Mouse (Mus musculus): ENCODE results near the gene Szrd1. TPM values are rescaled to one million over a fixed set of nuclear protein-coding genes. Genes with fewer than 3 reads are reported as not detected.

The Szrd1 gene
- polyA plus RNA-seq, 1 experiment from 2014 or later = 29.5 TPM

DNA sequence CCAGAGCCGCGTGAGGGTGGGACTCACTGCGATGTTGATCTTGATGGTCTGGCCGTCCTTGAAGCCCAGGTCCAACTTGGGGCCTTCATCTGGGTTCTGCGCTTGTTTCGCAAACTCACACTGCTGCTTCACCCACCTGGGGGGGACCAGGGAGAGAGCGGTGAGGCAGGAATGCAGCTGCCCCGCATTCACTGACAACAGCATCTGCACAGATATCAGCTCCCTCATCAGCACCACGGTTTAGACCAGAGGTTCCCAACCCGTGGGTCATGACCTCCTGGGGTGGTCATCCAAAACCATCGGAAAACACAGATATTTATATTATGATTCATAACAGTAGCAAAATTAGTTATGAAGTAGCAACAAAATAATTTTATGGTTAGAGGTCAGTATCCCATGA is 67.1 kb downstream of the Szrd1 start:
- Histone ChIP-seq H3K36me3 (ENCODE audit: control insufficient read depth, insufficient read depth) (peaks cover 27% of the 10 kb centered on the region), H3K9me3 (replicated peaks; ENCODE audit: control insufficient read depth, low read length) (no peaks in the 10 kb centered on the region), H3K27me3 (ENCODE audit: control insufficient read depth, insufficient read depth, low read length) (no peaks in the 10 kb centered on the region), H3K4me2 (ENCODE audit: low read depth, low read length) (no peak overlapping the region), H3K4me3 (ENCODE audit: low read length) (no peak overlapping the region), H3K9ac (ENCODE audit: low read length) (no peak overlapping the region), H3K27ac (ENCODE audit: low read length) (no peak overlapping the region), H3K4me1 (ENCODE audit: control insufficient read depth, insufficient read depth, low read length) (peaks cover 43% of the 10 kb centered on the region)
- no peak for ATAC-seq (replicated peaks; ENCODE audit: extremely low read depth, insufficient read depth, low FRiP score)
- 89% methylated on average over 11 of the region's 11 CpGs for WGBS

DNA sequence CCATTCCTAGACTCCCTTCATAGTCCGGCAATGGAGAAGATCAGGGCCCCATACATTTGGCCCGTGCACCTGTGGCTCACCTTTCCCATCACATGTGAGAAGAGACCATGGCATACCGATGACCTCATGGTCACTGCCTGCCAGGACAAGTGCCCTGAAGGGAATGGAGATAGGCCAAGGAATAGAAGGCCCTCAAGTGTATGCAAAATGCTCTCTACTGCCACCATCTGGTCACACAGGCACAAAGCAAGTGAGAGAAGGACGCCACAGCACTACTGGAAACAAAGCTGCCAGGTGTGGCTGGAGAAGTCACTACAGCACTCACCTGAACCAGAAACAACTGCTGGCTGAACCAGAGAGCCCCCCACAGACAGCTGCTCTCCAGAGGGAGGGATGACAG is 69.8 kb downstream of the Szrd1 start:
- no peak overlapping the region for H3K4me2 ChIP-seq (ENCODE audit: low read depth, low read length)
- no peak for ATAC-seq (replicated peaks; ENCODE audit: extremely low read depth, insufficient read depth, low FRiP score)
- no peak overlapping the region for H3K27ac ChIP-seq (ENCODE audit: low read length)
- 60% methylated on average over 4 of the region's 4 CpGs for WGBS
- no peaks in the 10 kb centered on the region for H3K9me3 ChIP-seq (replicated peaks; ENCODE audit: control insufficient read depth, low read length)
- no peak overlapping the region for H3K9ac ChIP-seq (ENCODE audit: low read length)
- no peaks in the 10 kb centered on the region for H3K27me3 ChIP-seq (ENCODE audit: control insufficient read depth, insufficient read depth, low read length)
- peaks cover 42% of the 10 kb centered on the region for H3K36me3 ChIP-seq (ENCODE audit: control insufficient read depth, insufficient read depth)
- peaks cover 42% of the 10 kb centered on the region for H3K4me1 ChIP-seq (ENCODE audit: control insufficient read depth, insufficient read depth, low read length)
- no peak overlapping the region for H3K4me3 ChIP-seq (ENCODE audit: low read length)

DNA sequence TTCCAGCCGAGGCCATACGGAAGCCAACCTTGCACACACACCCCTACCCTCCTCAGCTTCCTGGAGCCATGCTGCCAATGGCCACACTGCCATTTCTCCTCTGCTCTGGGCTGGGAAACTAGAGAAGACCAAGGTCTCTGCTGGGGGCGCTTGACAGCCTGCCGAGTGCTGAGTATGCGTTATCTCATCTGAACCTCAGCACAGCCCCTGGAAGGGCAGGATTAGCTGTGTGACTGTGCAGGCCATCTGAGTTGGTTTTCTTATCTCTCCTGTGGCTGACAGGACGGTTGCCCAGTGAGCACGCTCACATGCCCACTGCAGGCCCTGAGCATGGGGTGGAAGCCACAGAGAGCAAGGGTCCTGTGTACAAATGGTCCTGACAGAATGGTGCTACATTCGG is 70.9 kb downstream of the Szrd1 start:
- no peaks in the 10 kb centered on the region for H3K27me3 ChIP-seq (ENCODE audit: control insufficient read depth, insufficient read depth, low read length)
- ATAC-seq (replicated peaks; ENCODE audit: extremely low read depth, insufficient read depth, low FRiP score) = no peak
- H3K9ac ChIP-seq (ENCODE audit: low read length) = no peak overlapping the region
- H3K36me3 ChIP-seq (ENCODE audit: control insufficient read depth, insufficient read depth) = peaks cover 42% of the 10 kb centered on the region
- H3K9me3 ChIP-seq (replicated peaks; ENCODE audit: control insufficient read depth, low read length) = no peaks in the 10 kb centered on the region
- H3K4me3 ChIP-seq (ENCODE audit: low read length) = no peak overlapping the region
- H3K4me2 ChIP-seq (ENCODE audit: low read depth, low read length) = no peak overlapping the region
- no peak overlapping the region for H3K27ac ChIP-seq (ENCODE audit: low read length)
- WGBS = 48% methylated on average over 8 of the region's 8 CpGs
- peaks cover 42% of the 10 kb centered on the region for H3K4me1 ChIP-seq (ENCODE audit: control insufficient read depth, insufficient read depth, low read length)

DNA sequence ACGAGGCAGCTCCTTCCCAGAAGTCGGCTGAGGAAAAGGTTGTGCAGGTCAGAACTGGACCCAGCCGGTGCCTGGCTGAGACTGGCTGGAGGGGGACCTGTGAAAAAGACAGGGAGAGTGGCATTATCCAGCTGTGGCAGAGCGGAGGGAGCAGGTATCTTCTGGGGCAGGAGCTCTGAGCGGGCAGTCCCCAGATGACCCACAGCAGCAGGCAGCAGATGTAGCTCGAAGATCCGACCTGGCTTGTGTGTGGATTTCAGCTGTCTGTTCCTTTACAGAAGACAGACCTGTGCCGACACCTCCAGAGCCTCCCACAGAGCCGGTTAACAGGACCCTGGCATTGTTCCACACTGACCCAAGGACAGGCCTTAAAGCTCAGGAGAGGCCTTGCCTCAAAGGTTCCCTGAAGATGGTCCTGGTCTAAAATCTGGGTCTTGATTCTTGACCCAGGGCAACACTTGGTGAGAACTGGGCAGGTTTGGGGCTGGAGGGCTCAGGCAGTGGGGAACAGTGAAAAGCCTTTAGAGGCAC is 72.0 kb downstream of the Szrd1 start:
- Histone ChIP-seq H3K4me2 (ENCODE audit: low read depth, low read length) (no peak overlapping the region), H3K36me3 (ENCODE audit: control insufficient read depth, insufficient read depth) (peaks cover 42% of the 10 kb centered on the region), H3K9ac (ENCODE audit: low read length) (no peak overlapping the region), H3K4me1 (ENCODE audit: control insufficient read depth, insufficient read depth, low read length) (peaks cover 34% of the 10 kb centered on the region), H3K27me3 (ENCODE audit: control insufficient read depth, insufficient read depth, low read length) (no peaks in the 10 kb centered on the region), H3K4me3 (ENCODE audit: low read length) (no peak overlapping the region), H3K27ac (ENCODE audit: low read length) (peak overlapping the region; percentile 62), H3K9me3 (replicated peaks; ENCODE audit: control insufficient read depth, low read length) (no peaks in the 10 kb centered on the region)
- no peak for ATAC-seq (replicated peaks; ENCODE audit: extremely low read depth, insufficient read depth, low FRiP score)
- 55% methylated on average over 9 of the region's 9 CpGs for WGBS

DNA sequence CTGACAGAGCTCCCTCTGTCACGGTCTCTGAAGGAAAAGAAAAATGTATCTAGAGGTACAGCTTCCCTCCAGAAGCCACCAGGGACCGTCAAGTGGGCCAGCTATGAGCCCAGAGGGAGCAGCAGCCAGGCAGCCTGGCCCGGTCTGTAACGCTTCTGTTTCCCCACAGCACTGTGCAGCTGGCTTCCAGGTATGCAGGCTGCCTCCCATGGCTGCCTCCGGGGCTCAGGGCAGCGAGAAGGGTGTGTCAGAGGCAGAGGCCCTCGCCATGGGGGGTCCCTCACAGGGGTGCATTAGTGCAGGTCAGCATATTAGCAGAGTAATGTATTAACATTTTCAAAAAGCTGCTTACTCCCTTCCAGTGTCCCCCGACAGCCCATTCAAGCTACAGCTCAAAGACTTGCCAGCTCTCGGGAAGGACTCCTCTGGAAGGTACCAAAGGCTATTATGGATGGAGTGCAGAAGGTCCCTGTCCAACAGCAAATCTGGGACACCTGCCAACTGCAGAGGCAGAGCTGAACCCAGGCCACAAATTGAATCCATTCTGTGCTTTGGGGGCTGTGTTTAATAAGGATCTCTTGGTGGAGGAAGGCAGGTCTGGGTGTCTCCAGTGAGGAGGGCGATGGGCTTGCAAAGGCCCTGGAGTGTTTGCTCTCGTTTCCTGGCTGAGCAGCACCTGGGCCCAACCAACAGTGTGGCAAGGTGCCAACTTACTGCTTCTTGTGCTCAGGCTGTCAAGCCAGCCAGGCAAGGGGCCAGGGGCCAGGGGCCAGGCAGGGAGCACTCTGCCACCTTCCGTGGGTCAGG is 72.7 kb downstream of the Szrd1 start:
- 57% methylated on average over 12 of the region's 12 CpGs for WGBS
- no peak overlapping the region for H3K4me3 ChIP-seq (ENCODE audit: low read length)
- no peaks in the 10 kb centered on the region for H3K9me3 ChIP-seq (replicated peaks; ENCODE audit: control insufficient read depth, low read length)
- H3K27me3 ChIP-seq (ENCODE audit: control insufficient read depth, insufficient read depth, low read length) = no peaks in the 10 kb centered on the region
- no peak overlapping the region for H3K4me2 ChIP-seq (ENCODE audit: low read depth, low read length)
- peak overlapping the region; percentile 62 for H3K27ac ChIP-seq (ENCODE audit: low read length)
- peaks cover 34% of the 10 kb centered on the region for H3K4me1 ChIP-seq (ENCODE audit: control insufficient read depth, insufficient read depth, low read length)
- H3K36me3 ChIP-seq (ENCODE audit: control insufficient read depth, insufficient read depth) = peaks cover 38% of the 10 kb centered on the region
- H3K9ac ChIP-seq (ENCODE audit: low read length) = peak overlapping the region; percentile 35; the same call in 1 of the 2 replicates
- 0 out of 2 replicates have a peak, but pooled peaks have one; percentile 33 for ATAC-seq (replicated peaks; ENCODE audit: extremely low read depth, insufficient read depth, low FRiP score)

DNA sequence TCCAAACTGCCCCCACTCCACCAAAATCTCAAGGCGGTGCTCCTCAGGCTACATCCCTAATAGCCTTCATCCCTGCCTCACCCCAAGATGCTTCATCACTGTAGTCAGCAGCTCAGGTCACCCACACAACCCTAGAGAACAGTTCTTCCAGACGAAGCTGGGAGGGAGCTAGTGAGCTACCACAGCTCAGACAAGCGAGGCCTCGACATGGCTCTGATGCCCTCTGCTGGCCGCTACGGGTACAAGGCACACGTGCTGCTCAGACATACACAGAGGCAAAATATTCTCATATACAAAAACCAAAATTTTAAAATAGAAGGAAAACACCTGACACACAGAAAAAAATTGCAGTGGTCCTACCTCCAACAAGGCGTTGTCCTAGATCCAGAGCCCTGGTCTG is 74.5 kb downstream of the Szrd1 start:
- H3K4me3 ChIP-seq (ENCODE audit: low read length) = no peak overlapping the region
- WGBS = 5% methylated on average over 8 of the region's 8 CpGs
- no peak for ATAC-seq (replicated peaks; ENCODE audit: extremely low read depth, insufficient read depth, low FRiP score)
- peaks cover 29% of the 10 kb centered on the region for H3K36me3 ChIP-seq (ENCODE audit: control insufficient read depth, insufficient read depth)
- H3K27me3 ChIP-seq (ENCODE audit: control insufficient read depth, insufficient read depth, low read length) = no peaks in the 10 kb centered on the region
- H3K4me2 ChIP-seq (ENCODE audit: low read depth, low read length) = no peak overlapping the region
- H3K9me3 ChIP-seq (replicated peaks; ENCODE audit: control insufficient read depth, low read length) = no peaks in the 10 kb centered on the region
- H3K4me1 ChIP-seq (ENCODE audit: control insufficient read depth, insufficient read depth, low read length) = peaks cover 41% of the 10 kb centered on the region
- H3K9ac ChIP-seq (ENCODE audit: low read length) = no peak overlapping the region
- no peak overlapping the region for H3K27ac ChIP-seq (ENCODE audit: low read length)

DNA sequence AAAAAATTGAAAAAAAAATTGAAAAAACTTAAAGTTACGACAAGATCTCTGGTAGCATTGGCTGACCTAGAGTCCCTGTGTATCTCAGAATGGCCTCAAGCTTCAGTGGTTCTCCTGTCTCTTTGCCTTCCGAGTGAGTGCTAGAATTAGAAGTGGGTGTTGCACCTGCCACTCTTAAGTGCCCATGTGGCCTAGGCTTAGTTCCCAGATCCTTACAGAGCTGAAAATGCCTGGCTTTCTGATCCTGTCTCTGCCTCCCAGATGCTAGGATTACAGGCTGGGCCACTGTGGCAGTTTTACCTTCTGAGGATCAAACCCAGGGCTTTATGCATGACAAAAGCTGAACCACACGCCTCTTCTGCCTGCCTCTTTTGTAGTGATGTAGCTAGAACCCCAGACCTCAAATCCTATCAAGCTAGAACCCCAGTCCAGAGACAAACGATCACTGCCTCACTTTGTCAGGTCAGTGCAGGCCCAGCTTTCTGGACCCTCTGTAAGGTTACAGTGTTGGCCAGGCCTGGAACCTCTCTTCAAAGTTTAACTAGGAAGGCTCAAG is 75.4 kb downstream of the Szrd1 start:
- ATAC-seq (replicated peaks; ENCODE audit: extremely low read depth, insufficient read depth, low FRiP score) = no peak
- H3K4me2 ChIP-seq (ENCODE audit: low read depth, low read length) = no peak overlapping the region
- no peak overlapping the region for H3K9ac ChIP-seq (ENCODE audit: low read length)
- no peaks in the 10 kb centered on the region for H3K9me3 ChIP-seq (replicated peaks; ENCODE audit: control insufficient read depth, low read length)
- 66% methylated on average over 4 of the region's 4 CpGs for WGBS
- peak overlapping the region; percentile 21; the same call in 1 of the 2 replicates for H3K27ac ChIP-seq (ENCODE audit: low read length)
- H3K36me3 ChIP-seq (ENCODE audit: control insufficient read depth, insufficient read depth) = peaks cover 29% of the 10 kb centered on the region
- H3K4me3 ChIP-seq (ENCODE audit: low read length) = no peak overlapping the region
- H3K4me1 ChIP-seq (ENCODE audit: control insufficient read depth, insufficient read depth, low read length) = peaks cover 48% of the 10 kb centered on the region
- no peaks in the 10 kb centered on the region for H3K27me3 ChIP-seq (ENCODE audit: control insufficient read depth, insufficient read depth, low read length)
